23 mouse cellular contexts compared by ENCODE assay signal in the genomic region with DNA sequence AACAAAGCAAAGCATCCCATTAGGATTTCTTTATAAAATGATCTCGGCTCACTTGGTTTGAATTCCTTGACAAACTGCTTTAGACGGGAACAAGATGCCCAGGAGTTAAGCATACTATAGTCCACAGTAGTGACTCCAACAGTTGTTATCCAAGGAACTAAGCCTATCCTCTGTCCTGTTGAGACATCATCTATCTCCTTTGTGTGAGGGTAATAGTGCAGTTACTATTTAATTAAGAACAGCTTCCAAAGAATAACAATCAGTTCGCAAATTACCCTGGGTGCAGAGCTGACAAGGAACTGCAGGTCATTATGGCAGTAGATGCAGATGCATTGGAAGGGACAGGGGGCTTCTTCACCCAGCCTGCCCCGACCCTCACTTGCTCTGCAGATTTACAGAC.
DNase-seq lines count a peak whose midpoint lies in the region; ATAC-seq and TF ChIP-seq lines count a peak whose summit lies in the region.
"Had no signal": no experiment of that assay in that cellular context is flagged by ENCODE, and none has a peak within 500 bp of the region (broad histone marks: within the 10 kb centered on the region; RNA-seq: fewer than 3 reads in every experiment).

No protein-coding gene starts in this region.

- intact Hi-C loops in left cerebral cortex, postnatal 25 days (cut with DNase I): no loop called here

- ATAC-seq in neural tube, embryonic 13.5 days (ENCODE audit: low read depth): 0 out of 2 replicates have a peak, but pooled peaks have one; percentile 25
- ATAC-seq: CD4-positive, CD25-positive, alpha-beta regulatory T cell, adult 4 months; forebrain, embryonic 13.5 days; forebrain, embryonic 16.5 days had no signal

- H3K4me3 ChIP-seq in kidney, adult 2 months (ENCODE audit: insufficient read depth, low read depth, low read length): no peak overlapping the region
- H3K4me3 ChIP-seq in neural tube, embryonic 13.5 days: no peak overlapping the region
- H3K4me3 ChIP-seq: embryonic facial prominence, embryonic 10.5 days; embryonic facial prominence, embryonic 12.5 days; forebrain, embryonic 13.5 days had no signal

- H3K27ac ChIP-seq in kidney, adult 2 months (ENCODE audit: insufficient read depth, low read depth, low read length): peak overlapping the region; percentile 83; the same call in 1 of the 2 replicates
- peak overlapping the region; percentile 38; the same call in 1 of the 2 replicates for H3K27ac ChIP-seq in neural tube, embryonic 13.5 days (replicated peaks)
- H3K27ac ChIP-seq: embryonic facial prominence, embryonic 10.5 days; embryonic facial prominence, embryonic 12.5 days; forebrain, embryonic 13.5 days had no signal

- peaks cover 2% of the 10 kb centered on the region; the same call in 1 of the 2 replicates for H3K4me1 ChIP-seq in kidney, adult 2 months (ENCODE audit: control insufficient read depth, insufficient read depth, low read length)
- peaks cover 34% of the 10 kb centered on the region for H3K4me1 ChIP-seq in neural tube, embryonic 13.5 days (replicated peaks)

- H3K9me3 ChIP-seq in neural tube, embryonic 13.5 days: no peaks in the 10 kb centered on the region
- H3K9me3 ChIP-seq: embryonic facial prominence, embryonic 10.5 days; embryonic facial prominence, embryonic 12.5 days; forebrain, embryonic 13.5 days had no signal

- DNase-seq in kidney, adult 2 months: no peak
- no peak for DNase-seq in kidney, postnatal 36 days
- no peak for DNase-seq in neural tube, embryonic 10.5 days (ENCODE audit: extremely low spot score, low spot score)
- DNase-seq in ZHBTc4 (ENCODE audit: low read depth, low spot score) (peak; percentile 23), adipocyte (ENCODE audit: low spot score) (no peak)
- peak; percentile 46 for DNase-seq in retina, postnatal 1 day
- DNase-seq in left cerebral cortex, postnatal 25 days (ENCODE audit: low spot score in 2 of 2): no peak
- DNase-seq: adrenal gland, adult 8-10 months; adrenal gland, postnatal 14 days; adrenal gland, postnatal 36 days; B cell, adult 2 months; cerebellum, adult 11-12 months; cerebellum, adult 2 months; cerebellum, adult 9-10 months; cerebellum, postnatal 10 days; cerebellum, postnatal 25 days had no signal

- H3K36me3 ChIP-seq in kidney, adult 2 months (ENCODE audit: control insufficient read depth, insufficient read depth, low read length): no peaks in the 10 kb centered on the region
- H3K36me3 ChIP-seq in neural tube, embryonic 13.5 days: no peaks in the 10 kb centered on the region
- H3K36me3 ChIP-seq: embryonic facial prominence, embryonic 10.5 days; embryonic facial prominence, embryonic 12.5 days had no signal

- no peak for TF ChIP-seq CTCF in kidney, adult 2 months (conservative IDR thresholded peaks at IDR 0.05; ENCODE audit: insufficient read depth, insufficient read length, low read depth, low read length)

- no peaks in the 10 kb centered on the region for H3K27me3 ChIP-seq in kidney, adult 2 months (replicated peaks; ENCODE audit: control insufficient read depth, insufficient read depth, low read length)
- no peaks in the 10 kb centered on the region for H3K27me3 ChIP-seq in neural tube, embryonic 13.5 days
- H3K27me3 ChIP-seq: CH12.LX; embryonic facial prominence, embryonic 12.5 days; forebrain, embryonic 13.5 days had no signal

- TF ChIP-seq POLR2A in kidney, adult 2 months (IDR thresholded peaks at IDR 0.05; ENCODE audit: low read depth, low read length): no peak

- 36% methylated on average over 4 of the region's 4 CpGs for WGBS in kidney, adult 2 months
- WGBS in neural tube, embryonic 13.5 days: 28% methylated on average over 4 of the region's 4 CpGs

- H3K9ac ChIP-seq in neural tube, embryonic 13.5 days: no peak overlapping the region
- H3K9ac ChIP-seq: embryonic facial prominence, embryonic 12.5 days; forebrain, embryonic 13.5 days had no signal

- H3K4me2 ChIP-seq in neural tube, embryonic 13.5 days: no peak overlapping the region
- H3K4me2 ChIP-seq: embryonic facial prominence, embryonic 12.5 days; forebrain, embryonic 13.5 days had no signal

Comparison
In these comparisons a context has a peak if more than half of its experiments do, and no peak if none do; other contexts are left out.
1. DNase-seq: peak in ZHBTc4 (single experiment) and retina, postnatal 1 day (single experiment); none in kidney, adult 2 months (single experiment), kidney, postnatal 36 days (0 of 2), neural tube, embryonic 10.5 days (single experiment), left cerebral cortex, postnatal 25 days (0 of 2) and adipocyte (single experiment).